Mouse (Mus musculus) frontal cortex, adult (tissue): ENCODE measurements around the gene Tsr2.

Experiments used
- ATAC-seq: cut with Nextera tagmentation; 2 replicates; pipeline ENCODE4 v1.9.2; 2017; ENCODE audit warnings: mild to moderate bottlenecking, moderate library complexity, mixed read lengths; ENCODE audit not compliant: low TSS enrichment

Tsr2 gene

GRCm38 (mm10) chrX:151046777-151047430, 49.4 kb downstream of the Tsr2 start:
- peak; percentile 72 for ATAC-seq

GRCm38 (mm10) chrX:151046321-151046720, 50.0 kb downstream of the Tsr2 start:
- no peak for ATAC-seq

- no peak for ATAC-seq
Measured at GRCm38 (mm10) chrX:151045850-151046249, 50.5 kb downstream of the Tsr2 start, which contains the start of gene Fgd1. Fgd1 (plus strand) TSS chrX:151046150.

- no peak for ATAC-seq
Measured at GRCm38 (mm10) chrX:151041223-151041622, 55.1 kb downstream of the Tsr2 start.
